Mouse (Mus musculus) layer of hippocampus, adult 8-10 months (tissue): ENCODE results near the gene Eif3j1. TPM values are rescaled to one million over a fixed set of nuclear protein-coding genes. Genes with fewer than 3 reads are reported as not detected.
A peak's percentile ranks its signal among the peaks of the same experiment; 100 is the strongest.
"Not testable (repeated sequence)": the region's sequence is repeated elsewhere in the genome, so short reads cannot be mapped to it uniquely, and the experiment has no call there.

Source experiments
- DNase-seq, 2 experiments: peaks; one replicate each; pipeline ENCODE4 v3.0.0; 2022; ENCODE audit warnings: low spot score in 2 of 2
- total RNA-seq, 4 experiments: library from RNA; stranded (reverse); gene quantifications; 2 replicates each; pipeline ENCODE4 v1.2.4; 2022

Gene Eif3j1
- 10 to 100 TPM; 18.1 to 21.9 (median 18.7) TPM for total RNA-seq

DNA sequence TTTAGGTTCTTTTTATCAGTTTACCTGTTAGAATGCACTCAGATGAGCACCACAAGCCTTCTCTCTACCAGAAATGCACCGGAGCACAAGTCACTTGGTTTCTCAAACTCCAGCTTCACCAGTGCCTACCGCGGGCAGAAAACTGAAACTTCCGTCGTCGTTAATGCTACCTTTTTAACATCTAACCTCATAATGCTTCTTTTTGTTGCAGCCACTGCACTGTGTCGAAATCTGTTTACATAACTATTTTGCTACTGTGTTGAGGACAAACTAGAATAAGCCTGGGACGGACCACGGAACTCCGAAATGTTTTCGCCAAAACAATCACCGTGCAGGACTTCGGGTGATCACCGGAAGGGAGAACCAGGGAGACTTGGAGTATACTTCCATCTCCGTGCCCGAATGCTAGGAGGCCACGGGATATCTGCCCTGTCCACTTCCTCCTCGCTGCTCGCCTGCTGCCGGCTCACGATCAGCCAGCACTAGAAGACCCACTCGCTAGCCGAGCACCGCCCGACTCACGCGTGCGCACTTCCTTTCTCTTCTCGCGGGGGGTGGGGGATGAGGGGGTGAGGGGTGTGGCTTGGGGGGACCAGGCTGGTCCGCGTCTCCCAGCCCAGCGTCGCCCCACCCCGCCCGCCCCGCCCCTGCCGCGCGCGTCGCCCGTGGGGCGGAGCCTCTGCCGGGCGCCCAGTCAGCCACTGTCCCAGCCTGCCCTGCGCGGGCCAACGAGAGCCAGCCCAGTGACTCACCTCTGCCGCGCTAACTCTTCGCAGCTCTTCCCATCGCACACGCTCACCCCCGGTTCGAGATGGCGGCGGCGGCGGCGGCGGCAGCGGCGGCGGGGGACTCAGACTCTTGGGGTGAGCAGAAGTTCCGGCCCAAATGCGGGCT, at the start of gene Eif3j1:
Gene Eif3j1 (plus strand): TSS at position 685 of the 894 bp plus-strand sequence.
- peak; percentile 77 to 83 for DNase-seq

DNA sequence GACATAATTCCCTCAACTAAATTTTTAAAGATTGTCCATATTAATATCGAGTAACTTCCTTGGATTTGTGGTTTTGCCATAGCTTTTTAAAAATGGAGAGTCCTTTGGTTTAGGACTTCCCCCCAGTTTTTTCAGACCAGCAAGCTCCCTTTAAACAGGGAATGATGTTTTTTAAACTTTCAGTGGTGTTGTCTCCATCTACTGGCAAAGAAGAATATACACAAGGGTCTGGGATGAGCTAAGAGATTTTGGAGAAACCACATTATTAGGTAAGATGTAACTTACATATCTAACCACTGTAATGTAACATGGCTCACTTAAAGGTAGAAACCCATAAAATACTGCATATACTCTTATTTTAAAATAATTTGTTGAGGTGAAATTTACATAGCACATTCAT, 32.6 kb upstream of the Eif3j1 start:
- no peak for DNase-seq

GRCm38 (mm10) chr2:122008832-122009231, 19.5 kb upstream of the Eif3j1 start:
- DNase-seq = no peak

DNA sequence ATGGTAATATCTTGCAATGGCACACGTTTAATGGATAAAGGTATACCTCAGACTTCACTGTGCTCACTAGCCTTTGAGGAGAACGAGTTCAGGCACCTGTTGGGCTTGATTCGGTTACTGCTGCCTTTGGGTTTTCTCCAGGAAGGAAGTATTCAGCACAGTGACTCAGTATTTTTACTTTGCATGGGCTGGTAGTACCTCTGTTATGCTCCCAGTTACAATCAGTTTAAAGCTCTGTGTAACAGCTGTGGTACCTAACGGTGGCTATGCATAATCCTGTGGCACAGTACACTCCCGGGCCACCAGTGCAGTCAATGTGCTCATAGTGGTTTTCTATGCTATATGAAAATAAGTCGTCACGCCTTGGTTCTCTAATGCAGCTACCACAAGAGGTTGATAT, 16.9 kb upstream of the Eif3j1 start:
- no peak for DNase-seq

GRCm38 (mm10) chr2:122018705-122019104, 9.6 kb upstream of the Eif3j1 start:
- no peak for DNase-seq

GRCm38 (mm10) chr2:122022284-122022683, 6.1 kb upstream of the Eif3j1 start:
- DNase-seq = no peak

GRCm38 (mm10) chr2:122027091-122027490, 1.3 kb upstream of the Eif3j1 start:
- not testable (repeated sequence) for DNase-seq

- DNase-seq = peak; percentile 32 to 43
These were observed 682 bp downstream of the Eif3j1 start for GRCm38 (mm10) chr2:122028756-122029700.

DNA sequence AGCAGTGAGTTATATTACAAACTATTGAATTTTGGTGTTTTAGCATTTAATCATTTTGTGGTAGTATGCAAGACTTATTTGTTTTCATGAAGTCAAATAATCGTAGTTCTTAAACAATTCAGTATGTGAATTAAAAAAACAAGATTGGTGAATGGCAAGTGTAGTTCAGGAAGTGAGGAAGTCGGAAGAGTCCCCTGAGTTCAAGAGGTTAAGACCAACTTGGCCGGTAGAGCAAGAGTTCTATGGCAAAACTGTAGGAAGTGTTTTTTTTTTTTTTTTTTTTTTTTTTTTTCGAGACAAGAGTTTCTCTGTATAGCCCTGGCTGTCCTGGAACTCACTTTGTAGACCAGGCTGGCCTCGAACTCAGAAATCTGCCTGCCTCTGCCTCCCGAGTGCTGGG, 3.6 kb downstream of the Eif3j1 start:
- DNase-seq = no peak

DNA sequence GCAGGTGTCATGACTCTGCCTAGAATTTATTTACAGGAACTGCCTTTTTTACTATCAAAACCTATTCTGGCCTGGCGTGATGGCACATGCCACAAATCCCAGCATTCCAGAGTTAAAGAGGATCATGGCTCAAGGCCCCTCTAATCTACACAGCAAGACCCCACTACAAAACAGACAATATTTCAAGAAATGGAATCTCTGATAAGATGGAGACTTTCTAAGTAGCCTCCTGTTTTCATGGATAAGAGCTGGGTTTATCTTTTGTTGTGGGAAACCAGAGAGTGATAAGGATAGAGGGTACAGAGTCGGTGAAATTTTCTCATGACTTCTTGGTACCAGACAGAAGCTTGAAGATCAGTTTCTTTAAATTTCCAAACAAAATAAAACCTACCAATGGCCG, 7.7 kb downstream of the Eif3j1 start:
- DNase-seq = no peak

DNA sequence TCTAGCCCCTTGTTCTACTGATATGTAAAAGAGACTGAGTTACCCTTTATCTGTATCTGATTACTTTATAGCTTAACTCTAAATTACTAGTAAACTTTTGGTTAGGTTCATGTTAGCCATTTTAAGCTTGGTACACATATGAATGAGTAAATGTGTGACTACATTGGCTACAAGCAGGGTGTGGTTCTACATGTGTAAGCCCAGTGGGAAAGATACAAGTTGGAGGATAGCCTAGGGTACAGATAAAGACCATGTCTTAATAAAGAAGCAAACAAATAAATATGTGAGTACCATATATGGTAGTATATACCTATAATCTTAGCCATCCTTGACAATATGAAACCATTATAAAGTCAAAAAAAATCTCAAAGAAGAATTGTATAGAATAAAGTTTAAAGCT, 15.6 kb downstream of the Eif3j1 start:
- no peak for DNase-seq

- no peak for DNase-seq
These were observed 31.2 kb downstream of the Eif3j1 start for GRCm38 (mm10) chr2:122059365-122060115.

DNA sequence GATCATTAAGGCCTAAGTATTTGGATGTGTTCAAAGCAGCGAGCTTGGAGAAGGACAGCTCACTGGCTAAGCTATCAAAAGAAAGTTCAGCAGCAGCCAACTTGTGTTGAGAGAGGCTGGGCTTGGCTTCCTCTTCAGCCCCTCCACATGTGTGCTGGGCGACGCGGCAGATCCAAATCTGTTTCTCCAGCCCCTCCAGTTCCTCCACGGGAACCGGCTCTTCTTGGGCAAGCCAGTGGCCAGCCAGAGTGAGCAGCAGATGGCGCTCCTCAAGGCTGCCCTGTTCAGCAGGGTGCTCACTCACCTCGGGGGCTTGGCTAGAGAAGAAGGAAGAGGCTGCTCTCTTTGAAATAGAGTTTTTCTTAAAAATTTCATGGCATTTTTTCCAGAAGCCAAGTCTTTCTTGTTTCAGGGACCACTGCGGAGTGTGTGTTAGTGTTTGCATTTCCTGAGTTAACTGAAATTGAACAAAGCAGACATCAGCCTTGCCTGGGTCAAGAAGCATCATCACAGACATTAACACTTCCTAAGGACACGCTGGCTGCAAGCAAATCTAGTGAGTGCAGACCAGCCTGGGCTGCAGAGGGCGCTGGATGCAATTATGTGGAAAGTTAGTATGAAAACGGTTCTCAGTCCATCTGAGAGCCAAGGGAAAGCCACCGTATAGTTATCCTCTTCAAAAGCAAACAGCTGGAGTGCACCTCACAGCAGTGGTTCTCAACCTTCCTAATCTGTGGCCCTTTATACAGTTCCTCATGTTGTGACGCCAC, 37.0 kb downstream of the Eif3j1 start:
- DNase-seq = no peak

DNA sequence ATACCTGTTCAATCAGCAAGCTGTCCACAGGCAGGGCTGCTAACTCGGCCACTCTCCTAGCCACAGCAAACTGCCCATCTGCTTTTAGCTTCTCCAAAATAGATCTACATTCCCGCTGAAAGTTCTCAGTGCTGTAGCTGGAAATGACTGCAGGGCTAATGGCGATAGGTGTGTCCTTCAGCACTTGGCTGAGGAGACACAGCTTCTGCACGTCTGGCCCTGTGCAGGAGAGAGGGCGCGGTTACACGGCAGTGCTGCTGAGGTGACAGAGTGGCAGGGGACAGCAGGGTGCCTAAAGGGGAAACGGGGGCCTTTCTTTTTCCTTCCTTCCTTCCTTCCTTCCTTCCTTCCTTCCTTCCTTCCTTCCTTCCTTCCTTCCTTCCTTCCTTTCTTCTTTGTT, 37.9 kb downstream of the Eif3j1 start:
- DNase-seq = no peak

GRCm38 (mm10) chr2:122069144-122069912, 41.0 kb downstream of the Eif3j1 start:
- DNase-seq = no peak

GRCm38 (mm10) chr2:122069922-122070321, 41.6 kb downstream of the Eif3j1 start:
- no peak for DNase-seq

- no peak for DNase-seq
These were observed 53.5 kb downstream of the Eif3j1 start for GRCm38 (mm10) chr2:122081728-122082456.

- no peak for DNase-seq
These were observed 58.1 kb downstream of the Eif3j1 start for GRCm38 (mm10) chr2:122086446-122086845.

- no peak for DNase-seq
These were observed 65.5 kb downstream of the Eif3j1 start for GRCm38 (mm10) chr2:122093844-122094243.
